In the genomic region with DNA sequence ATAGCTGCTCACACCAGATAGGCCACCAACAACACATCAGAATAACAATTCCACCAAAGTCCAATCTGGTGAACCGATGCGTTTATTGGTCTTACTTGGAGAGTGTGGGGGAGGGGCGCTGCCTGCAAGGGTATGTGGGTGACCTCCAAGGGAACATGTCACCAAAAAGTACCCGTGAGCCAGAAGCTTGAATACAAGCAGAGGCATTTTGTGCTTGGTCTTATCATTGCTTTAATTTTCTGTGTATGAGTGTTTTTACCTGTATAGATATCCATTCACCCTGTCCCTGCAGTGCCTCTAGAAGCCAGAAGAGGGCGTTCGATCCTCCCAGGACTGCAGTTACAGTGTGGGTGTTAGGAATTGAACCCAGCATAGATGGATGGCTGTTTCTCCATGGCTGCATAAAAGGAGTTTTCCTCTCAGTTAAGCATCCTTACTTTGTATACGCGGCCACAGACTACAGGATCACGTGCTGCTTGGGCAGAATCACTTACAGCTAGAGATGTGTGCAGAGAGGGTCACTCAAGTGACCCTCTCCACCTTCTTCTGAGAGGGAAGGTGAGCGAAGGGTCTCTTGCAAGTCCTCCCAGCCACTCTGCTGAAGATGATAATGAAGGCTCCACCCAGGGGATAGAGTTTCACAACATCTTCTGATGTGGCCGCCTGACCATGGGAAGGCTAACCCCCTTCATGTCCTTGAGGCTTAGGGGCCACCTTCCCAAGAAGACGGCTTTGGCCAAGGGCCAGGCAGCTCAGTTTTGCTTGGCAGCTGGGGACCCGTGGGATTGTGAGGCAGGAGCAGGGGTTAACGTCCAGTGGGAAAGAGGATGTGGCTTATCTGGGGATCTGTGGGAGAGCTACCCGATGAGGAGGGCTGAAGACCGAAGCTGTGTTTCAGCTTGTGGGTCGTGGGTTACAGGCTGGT, we compare ENCODE assay signal across 8 mouse cellular contexts. TPM values are rescaled to one million over a fixed set of nuclear protein-coding genes. Genes with fewer than 3 reads are reported as not detected.
DNase-seq lines count a peak whose midpoint lies in the region; ATAC-seq lines count a peak whose summit lies in the region.

No protein-coding gene starts in this region.

- WGBS in embryonic facial prominence, embryonic 12.5 days, result 31% methylated on average over 17 of the region's 17 CpGs
- WGBS in limb, embryonic 12.5 days, result 33% methylated on average over 17 of the region's 17 CpGs
- WGBS in neural tube, embryonic 11.5 days, result 38% methylated on average over 17 of the region's 17 CpGs

- no peak overlapping the region for H3K9ac ChIP-seq in embryonic facial prominence, embryonic 12.5 days
- H3K9ac ChIP-seq in limb, embryonic 12.5 days (replicated peaks), result no peak overlapping the region
- H3K9ac ChIP-seq in neural tube, embryonic 11.5 days (ENCODE audit: low read length), result no peak overlapping the region

- no peaks in the 10 kb centered on the region for H3K36me3 ChIP-seq in embryonic facial prominence, embryonic 12.5 days
- no peaks in the 10 kb centered on the region for H3K36me3 ChIP-seq in limb, embryonic 12.5 days
- H3K36me3 ChIP-seq in neural tube, embryonic 11.5 days (ENCODE audit: control insufficient read depth, insufficient read depth, low read length), result no peaks in the 10 kb centered on the region

- peak overlapping the region; percentile 11; the same call in 1 of the 2 replicates for H3K4me2 ChIP-seq in embryonic facial prominence, embryonic 12.5 days (replicated peaks)
- peak overlapping the region; percentile 17; the same call in 1 of the 2 replicates for H3K4me2 ChIP-seq in limb, embryonic 12.5 days
- no peak overlapping the region for H3K4me2 ChIP-seq in neural tube, embryonic 11.5 days (ENCODE audit: low read depth)

- peak overlapping the region; percentile 81 for H3K27ac ChIP-seq in embryonic facial prominence, embryonic 12.5 days
- peak overlapping the region; percentile 75 for H3K27ac ChIP-seq in limb, embryonic 12.5 days
- H3K27ac ChIP-seq in neural tube, embryonic 11.5 days (ENCODE audit: low read depth, low read length), result peak overlapping the region; percentile 63

- 0 out of 2 replicates have a peak, but pooled peaks cover 3% of the 10 kb centered on the region for H3K27me3 ChIP-seq in embryonic facial prominence, embryonic 12.5 days
- no peaks in the 10 kb centered on the region for H3K27me3 ChIP-seq in limb, embryonic 12.5 days
- no peaks in the 10 kb centered on the region for H3K27me3 ChIP-seq in neural tube, embryonic 11.5 days (ENCODE audit: control insufficient read depth, insufficient read depth, low read length)

- H3K4me3 ChIP-seq in embryonic facial prominence, embryonic 12.5 days, result no peak overlapping the region
- no peak overlapping the region for H3K4me3 ChIP-seq in limb, embryonic 12.5 days (replicated peaks)
- no peak overlapping the region for H3K4me3 ChIP-seq in neural tube, embryonic 11.5 days (ENCODE audit: low read depth, low read length)

- no peaks in the 10 kb centered on the region for H3K9me3 ChIP-seq in embryonic facial prominence, embryonic 12.5 days
- no peaks in the 10 kb centered on the region for H3K9me3 ChIP-seq in limb, embryonic 12.5 days
- no peaks in the 10 kb centered on the region for H3K9me3 ChIP-seq in neural tube, embryonic 11.5 days (ENCODE audit: control insufficient read depth, low read length)

- peak; percentile 66 to 76 for DNase-seq in cerebellum, postnatal 10 days
- no peak for DNase-seq in cerebellum, adult 9-10 months
- peak; percentile 51 for DNase-seq in ES-CJ7 (ENCODE audit: low read depth, low spot score)
- peak; percentile 72 for DNase-seq in heart, postnatal 4 days
- peak; percentile 48 for DNase-seq in neural tube, embryonic 11.5 days (ENCODE audit: low spot score)
- no peak for DNase-seq in urinary bladder, adult 18-20 months (ENCODE audit: low spot score in 2 of 2)

- peaks cover 50% of the 10 kb centered on the region for H3K4me1 ChIP-seq in embryonic facial prominence, embryonic 12.5 days
- H3K4me1 ChIP-seq in limb, embryonic 12.5 days (replicated peaks), result peaks cover 65% of the 10 kb centered on the region
- peaks cover 43% of the 10 kb centered on the region for H3K4me1 ChIP-seq in neural tube, embryonic 11.5 days (ENCODE audit: control insufficient read depth, insufficient read depth, low read length)

- no peak for ATAC-seq in embryonic facial prominence, embryonic 12.5 days (ENCODE audit: insufficient number of reproducible peaks, insufficient read depth, low FRiP score, low TSS enrichment)
- ATAC-seq in limb, embryonic 12.5 days (ENCODE audit: insufficient number of reproducible peaks, insufficient read depth, low FRiP score, low TSS enrichment, low read depth), result no peak
- ATAC-seq in neural tube, embryonic 11.5 days (ENCODE audit: insufficient read depth, low FRiP score, low TSS enrichment), result peak; percentile 33; the same call in 1 of the 2 replicates

RNA-seq across cellular contexts. Expression of gene Gramd4, which starts 28.1 kb away (rescaled TPM):
- polyA plus RNA-seq in embryonic facial prominence, embryonic 12.5 days (2016; fragmentation: Nextera tagmentation; extraction: Ambion mirVana), result 19.4 and 19.6 TPM in 2 replicates
- total RNA-seq in heart, postnatal 4 days (2021), result 10 to 100 TPM; 30.1 to 33.6 TPM
- 19.2 and 20.0 TPM in 2 replicates for polyA plus RNA-seq in limb, embryonic 12.5 days (2016; fragmentation: Nextera tagmentation; extraction: Ambion mirVana)
- 10.5 and 11.7 TPM in 2 replicates for polyA plus RNA-seq in neural tube, embryonic 11.5 days (2014; fragmentation: Nextera tagmentation; extraction: Ambion mirVana)

RNA-seq across cellular contexts. Expression of gene Celsr1, which starts 52.0 kb away (rescaled TPM):
- polyA plus RNA-seq in embryonic facial prominence, embryonic 12.5 days (2016; fragmentation: Nextera tagmentation; extraction: Ambion mirVana), result 2.4 and 2.5 TPM in 2 replicates
- total RNA-seq in heart, postnatal 4 days (2021), result 10 to 100 TPM; 20.0 to 21.3 TPM
- 1.9 TPM in 2 replicates for polyA plus RNA-seq in limb, embryonic 12.5 days (2016; fragmentation: Nextera tagmentation; extraction: Ambion mirVana)
- polyA plus RNA-seq in neural tube, embryonic 11.5 days (2014; fragmentation: Nextera tagmentation; extraction: Ambion mirVana), result 5.1 and 5.4 TPM in 2 replicates

Comparison
In these comparisons a context has a peak if more than half of its experiments do, and no peak if none do; other contexts are left out.
1. DNase-seq: peak in cerebellum, postnatal 10 days (2 of 2), ES-CJ7 (single experiment), heart, postnatal 4 days (single experiment) and neural tube, embryonic 11.5 days (single experiment); none in cerebellum, adult 9-10 months (single experiment) and urinary bladder, adult 18-20 months (0 of 2).
2. Peak in every context shown above with its lines, with median percentiles within 50 percentile points of each other: H3K27ac ChIP-seq.